Mouse (Mus musculus) adrenal gland, postnatal 36 days (tissue): ENCODE measurements around the gene Cdh3. TPM values are rescaled to one million over a fixed set of nuclear protein-coding genes. Genes with fewer than 3 reads are reported as not detected.

Source experiments
- total RNA-seq, 2 experiments: library from RNA; stranded (reverse); gene quantifications; 2 replicates each; pipeline ENCODE4 v1.2.3; 2021

Gene Cdh3
- total RNA-seq, 2 experiments from 2014 or later: 0.23 to 0.86 TPM

Other genes with a start within 250 kb of the Cdh3 start
- gene Smpd3, start 172.9 kb upstream of the Cdh3 start, total RNA-seq: 10 to 100 TPM in 1 of 2 experiments, 1 to 10 TPM in 1; 9.2 to 11.8 TPM
- 1 to 10 TPM; 4.7 to 5.4 TPM for gene Zfp90, start 95.6 kb upstream of the Cdh3 start, total RNA-seq
- gene 6030452D12Rik, start 10.4 kb upstream of the Cdh3 start, total RNA-seq: not detected
- 100 to 1,000 TPM; 132 to 140 TPM for gene Gm10073, start 62.6 kb downstream of the Cdh3 start, total RNA-seq
- gene Cdh1, start 92.5 kb downstream of the Cdh3 start, total RNA-seq: not detected
- gene Tango6, start 172.2 kb downstream of the Cdh3 start, total RNA-seq: 10 to 100 TPM in 1 of 2 experiments, 1 to 10 TPM in 1; 8.2 to 11.1 TPM